Mouse (Mus musculus): ENCODE data around the gene Itpripl1. TPM values are rescaled to one million over a fixed set of nuclear protein-coding genes. Genes with fewer than 3 reads are reported as not detected.

The Itpripl1 gene
- polyA plus RNA-seq (2014; fragmentation: Illumina TruSeq; extraction: RNeasy Lipid Tissue Mini Kit (QIAGEN cat#74804); ENCODE audit: low read depth, low replicate concordance), result 1.8 TPM

GRCm38 (mm10) chr2:127143158-127144063 lies at the start of gene Itpripl1:
Gene Itpripl1, minus strand, starts transcription at chr2:127143442.

GRCm38 (mm10) chr2:127133621-127134461 lies 9.4 kb downstream of the Itpripl1 start, which contains the start of gene Ncaph:
Gene Ncaph, minus strand, starts transcription at chr2:127133954.

Other genes starting within 250 kb of the Itpripl1 start
- 289 TPM for gene Sppl2a, start 210.2 kb downstream of the Itpripl1 start, polyA plus RNA-seq (2014; fragmentation: Illumina TruSeq; extraction: RNeasy Lipid Tissue Mini Kit (QIAGEN cat#74804); ENCODE audit: low read depth, low replicate concordance)
- gene Ap4e1, start 134.7 kb downstream of the Itpripl1 start, polyA plus RNA-seq (2014; fragmentation: Illumina TruSeq; extraction: RNeasy Lipid Tissue Mini Kit (QIAGEN cat#74804); ENCODE audit: low read depth, low replicate concordance), result 21.6 TPM
- 21.2 TPM for gene Blvra, start 72.8 kb downstream of the Itpripl1 start, polyA plus RNA-seq (2014; fragmentation: Illumina TruSeq; extraction: RNeasy Lipid Tissue Mini Kit (QIAGEN cat#74804); ENCODE audit: low read depth, low replicate concordance)
- gene Ncaph, start 9.5 kb downstream of the Itpripl1 start, polyA plus RNA-seq (2014; fragmentation: Illumina TruSeq; extraction: RNeasy Lipid Tissue Mini Kit (QIAGEN cat#74804); ENCODE audit: low read depth, low replicate concordance), result 3.8 TPM
- 1.6 TPM for gene 1810024B03Rik, start 64.8 kb upstream of the Itpripl1 start, polyA plus RNA-seq (2014; fragmentation: Illumina TruSeq; extraction: RNeasy Lipid Tissue Mini Kit (QIAGEN cat#74804); ENCODE audit: low read depth, low replicate concordance)
- 41.5 TPM for gene Snrnp200, start 64.9 kb upstream of the Itpripl1 start, polyA plus RNA-seq (2014; fragmentation: Illumina TruSeq; extraction: RNeasy Lipid Tissue Mini Kit (QIAGEN cat#74804); ENCODE audit: low read depth, low replicate concordance)
- 40.0 TPM for gene Ciao1, start 104.4 kb upstream of the Itpripl1 start, polyA plus RNA-seq (2014; fragmentation: Illumina TruSeq; extraction: RNeasy Lipid Tissue Mini Kit (QIAGEN cat#74804); ENCODE audit: low read depth, low replicate concordance)
- gene Tmem127, start 104.5 kb upstream of the Itpripl1 start, polyA plus RNA-seq (2014; fragmentation: Illumina TruSeq; extraction: RNeasy Lipid Tissue Mini Kit (QIAGEN cat#74804); ENCODE audit: low read depth, low replicate concordance), result 58.0 TPM
- 142 TPM for gene Stard7, start 126.8 kb upstream of the Itpripl1 start, polyA plus RNA-seq (2014; fragmentation: Illumina TruSeq; extraction: RNeasy Lipid Tissue Mini Kit (QIAGEN cat#74804); ENCODE audit: low read depth, low replicate concordance)
- gene Dusp2, start 192.7 kb upstream of the Itpripl1 start, polyA plus RNA-seq (2014; fragmentation: Illumina TruSeq; extraction: RNeasy Lipid Tissue Mini Kit (QIAGEN cat#74804); ENCODE audit: low read depth, low replicate concordance), result not detected
- not detected for gene Astl, start 195.2 kb upstream of the Itpripl1 start, polyA plus RNA-seq (2014; fragmentation: Illumina TruSeq; extraction: RNeasy Lipid Tissue Mini Kit (QIAGEN cat#74804); ENCODE audit: low read depth, low replicate concordance)
- 0.23 TPM for gene Adra2b, start 219.8 kb upstream of the Itpripl1 start, polyA plus RNA-seq (2014; fragmentation: Illumina TruSeq; extraction: RNeasy Lipid Tissue Mini Kit (QIAGEN cat#74804); ENCODE audit: low read depth, low replicate concordance)

Measured in adrenal gland, adult 10 weeks (tissue).